Mouse (Mus musculus): Measurements from ENCODE around the gene Plekhh1.

DNA sequence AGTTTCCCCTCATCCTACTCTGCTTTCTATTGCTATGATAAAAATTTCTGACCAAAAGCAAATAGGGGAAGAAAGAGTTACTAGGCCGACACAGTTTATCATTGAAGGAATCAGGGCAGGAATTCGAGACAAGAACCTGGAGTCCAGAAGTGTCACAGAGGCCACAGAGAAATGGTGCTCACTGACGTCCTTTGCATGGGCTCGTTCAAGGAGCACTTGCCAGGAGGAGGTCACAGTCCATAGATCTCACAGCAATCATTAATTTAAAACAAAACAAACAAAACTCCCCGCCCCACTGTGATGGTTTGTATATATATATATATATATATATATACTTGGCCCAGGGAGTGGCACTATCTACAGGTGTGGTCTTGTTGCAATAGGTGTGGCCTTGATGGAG is 76.3 kb downstream of the Plekhh1 start:
- TF ChIP-seq POLR2A (IDR thresholded peaks at IDR 0.05; ENCODE audit: borderline replicate concordance, insufficient read depth, low read length), result no peak
- no peak for TF ChIP-seq CTCF (IDR thresholded peaks at IDR 0.05; ENCODE audit: borderline replicate concordance, insufficient read depth, low read depth, low read length)

Data from cerebellum, adult 2 months (tissue).